Mouse (Mus musculus): ENCODE data around the gene 5830473C10Rik. TPM values are rescaled to one million over a fixed set of nuclear protein-coding genes. Genes with fewer than 3 reads are reported as not detected.

The 5830473C10Rik gene
- polyA plus RNA-seq, 1 experiment from 2014 or later, result not detected

- Histone ChIP-seq H3K27me3 (ENCODE audit: low read depth, poor library complexity, severe bottlenecking) (peaks cover 12% of the 10 kb centered on the region; the same call in 1 of the 2 replicates), H3K9me3 (replicated peaks) (no peaks in the 10 kb centered on the region), H3K27ac (peak within 1 kb of the TSS; percentile 63), H3K36me3 (no peaks in the 10 kb centered on the region), H3K4me1 (peaks cover 7% of the 10 kb centered on the region), H3K4me3 (peak within 1 kb of the TSS; percentile 56)
- peak; percentile 48 for DNase-seq (ENCODE audit: low spot score)
- WGBS, result 12% methylated on average over 26 of the region's 26 CpGs
Observed at GRCm38 (mm10) chr5:90640286-90641217, 79.6 kb downstream of the 5830473C10Rik start, which contains the start of gene Rassf6. Rassf6 (minus strand) TSS chr5:90640657.

GRCm38 (mm10) chr5:90641218-90641610, 80.3 kb downstream of the 5830473C10Rik start:
- no peak overlapping the region for H3K27ac ChIP-seq
- H3K27me3 ChIP-seq (ENCODE audit: low read depth, poor library complexity, severe bottlenecking), result peaks cover 12% of the 10 kb centered on the region; the same call in 1 of the 2 replicates
- H3K4me1 ChIP-seq, result peaks cover 7% of the 10 kb centered on the region
- DNase-seq (ENCODE audit: low spot score), result no peak
- no peaks in the 10 kb centered on the region for H3K9me3 ChIP-seq (replicated peaks)
- 64% methylated on average over 10 of the region's 10 CpGs for WGBS
- H3K36me3 ChIP-seq, result no peaks in the 10 kb centered on the region
- H3K4me3 ChIP-seq, result no peak overlapping the region

- H3K4me3 ChIP-seq, result no peak overlapping the region
- H3K27ac ChIP-seq, result no peak overlapping the region
- DNase-seq (ENCODE audit: low spot score), result no peak
- 0 out of 2 replicates have a peak, but pooled peaks cover under 1% of the 10 kb centered on the region for H3K27me3 ChIP-seq (ENCODE audit: low read depth, poor library complexity, severe bottlenecking)
- 89% methylated on average over 3 of the region's 3 CpGs for WGBS
- H3K9me3 ChIP-seq (replicated peaks), result no peaks in the 10 kb centered on the region
- H3K36me3 ChIP-seq, result no peaks in the 10 kb centered on the region
- peaks cover 1% of the 10 kb centered on the region for H3K4me1 ChIP-seq
Observed at GRCm38 (mm10) chr5:90645579-90645978, 84.7 kb downstream of the 5830473C10Rik start.

GRCm38 (mm10) chr5:90646398-90646797, 85.5 kb downstream of the 5830473C10Rik start:
- H3K9me3 ChIP-seq (replicated peaks), result no peaks in the 10 kb centered on the region
- H3K4me3 ChIP-seq, result no peak overlapping the region
- DNase-seq (ENCODE audit: low spot score), result no peak
- no peaks in the 10 kb centered on the region for H3K4me1 ChIP-seq
- no peaks in the 10 kb centered on the region for H3K27me3 ChIP-seq (ENCODE audit: low read depth, poor library complexity, severe bottlenecking)
- H3K27ac ChIP-seq, result no peak overlapping the region
- WGBS, result 93% methylated on average over 5 of the region's 5 CpGs
- no peaks in the 10 kb centered on the region for H3K36me3 ChIP-seq

Other genes starting within 250 kb of the 5830473C10Rik start
- 24.5 and 25.4 TPM in 2 replicates for gene Ankrd17, start 194.5 kb upstream of the 5830473C10Rik start, polyA plus RNA-seq (2016; fragmentation: Nextera tagmentation; extraction: Ambion mirVana)
- gene Gm9958, start 193.9 kb upstream of the 5830473C10Rik start, polyA plus RNA-seq (2016; fragmentation: Nextera tagmentation; extraction: Ambion mirVana), result 5.0 and 5.7 TPM in 2 replicates
- 0.14 TPM in 1 of 2 replicates, not detected in the other for gene Alb, start 100.2 kb upstream of the 5830473C10Rik start, polyA plus RNA-seq (2016; fragmentation: Nextera tagmentation; extraction: Ambion mirVana)
- 0.79 and 2.2 TPM in 2 replicates for gene Afp, start 70.4 kb upstream of the 5830473C10Rik start, polyA plus RNA-seq (2016; fragmentation: Nextera tagmentation; extraction: Ambion mirVana)
- not detected in 2 replicates for gene Afm, start 42.2 kb upstream of the 5830473C10Rik start, polyA plus RNA-seq (2016; fragmentation: Nextera tagmentation; extraction: Ambion mirVana)
- 0.41 and 0.73 TPM in 2 replicates for gene Rassf6, start 79.5 kb downstream of the 5830473C10Rik start, polyA plus RNA-seq (2016; fragmentation: Nextera tagmentation; extraction: Ambion mirVana)
- gene Cxcl5, start 198.3 kb downstream of the 5830473C10Rik start, polyA plus RNA-seq (2016; fragmentation: Nextera tagmentation; extraction: Ambion mirVana), result 0.20 TPM in 1 of 2 replicates, not detected in the other
- gene Ppbp, start 207.4 kb downstream of the 5830473C10Rik start, polyA plus RNA-seq (2016; fragmentation: Nextera tagmentation; extraction: Ambion mirVana), result 6.3 and 8.3 TPM in 2 replicates
- 32.4 and 43.9 TPM in 2 replicates for gene Pf4, start 211.3 kb downstream of the 5830473C10Rik start, polyA plus RNA-seq (2016; fragmentation: Nextera tagmentation; extraction: Ambion mirVana)
- gene Cxcl3, start 225.0 kb downstream of the 5830473C10Rik start, polyA plus RNA-seq (2016; fragmentation: Nextera tagmentation; extraction: Ambion mirVana), result not detected in 2 replicates
- gene Cxcl15, start 233.4 kb downstream of the 5830473C10Rik start, polyA plus RNA-seq (2016; fragmentation: Nextera tagmentation; extraction: Ambion mirVana), result not detected in 2 replicates